Mouse (Mus musculus) brain, embryonic 14.5 days (tissue): ENCODE data around the gene Ywhab.

Experiments used
- CTCF ChIP-seq: fragments of 200-500 bp; IDR thresholded peaks from 2 replicates; pipeline ENCODE4 v1.5.1; 2012; ENCODE audit warnings: inconsistent platforms, mild to moderate bottlenecking, moderate library complexity, borderline replicate concordance; ENCODE audit not compliant: insufficient read depth, insufficient read length; ENCODE audit errors: extremely low read depth
- POLR2A ChIP-seq: fragments of 200-500 bp; IDR thresholded peaks from 2 replicates; pipeline ENCODE4 v1.6.1; 2012; ENCODE audit warnings: mild to moderate bottlenecking, inconsistent platforms, borderline replicate concordance; ENCODE audit not compliant: poor library complexity, insufficient read depth, insufficient read length, severe bottlenecking; ENCODE audit errors: extremely low read depth

- TF ChIP-seq POLR2A, result no peak
- no peak for TF ChIP-seq CTCF
These were observed 2.1 kb downstream of the Ywhab start for GRCm38 (mm10) chr2:163996899-163997298.
